Mouse (Mus musculus) liver (tissue): ENCODE measurements around the gene Arhgap8.

Experiments used
- DNase-seq: peaks from one replicate; pipeline ENCODE4 v3.0.0-alpha.2; 2020; ENCODE audit warnings: mixed read lengths

Arhgap8 gene

DNA sequence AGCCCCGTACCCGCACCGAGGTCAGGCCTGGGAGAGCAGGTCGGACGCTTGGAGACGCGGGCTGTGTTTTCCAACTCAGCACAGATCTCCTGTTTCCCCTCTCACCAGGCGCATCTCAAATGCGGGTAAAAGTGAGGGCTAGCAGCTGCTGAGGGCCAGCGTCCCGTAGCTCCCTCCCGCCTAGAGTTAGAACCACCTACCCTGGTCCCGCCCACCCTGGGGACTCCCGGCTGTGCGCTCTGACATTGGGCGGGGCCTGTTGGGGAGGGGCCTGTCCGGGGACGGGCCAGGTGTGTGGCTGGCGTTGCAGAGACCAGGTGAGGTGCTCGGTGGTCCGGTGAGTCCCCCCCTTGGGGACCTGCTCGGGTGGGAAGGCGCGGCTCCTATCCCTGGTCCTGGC lies at the start of gene Arhgap8:
TSS of gene Arhgap8 (plus strand) at position 262 of the 400 bp plus-strand sequence.
- DNase-seq: peak; percentile 55

GRCm38 (mm10) chr15:84670657-84671055 lies 49.2 kb upstream of the Arhgap8 start:
- DNase-seq: no peak

- DNase-seq: peak; percentile 59
These were observed 48.2 kb upstream of the Arhgap8 start for GRCm38 (mm10) chr15:84671401-84672307.

DNA sequence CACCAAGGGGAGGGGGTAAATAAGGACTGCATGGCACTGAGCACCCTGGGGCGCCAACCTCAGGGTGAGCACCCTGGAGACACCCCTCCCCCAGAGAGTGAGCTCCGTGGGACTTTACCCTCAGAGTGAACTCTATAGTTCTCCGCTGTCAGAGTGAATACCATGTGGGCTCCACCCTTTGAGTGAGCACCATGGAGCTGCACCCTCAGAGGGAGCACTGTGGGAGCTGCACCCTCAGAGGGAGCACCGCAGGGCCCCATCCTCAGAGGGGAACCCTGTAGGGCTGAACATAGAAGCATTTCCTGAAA lies 47.6 kb upstream of the Arhgap8 start:
- DNase-seq: no peak

DNA sequence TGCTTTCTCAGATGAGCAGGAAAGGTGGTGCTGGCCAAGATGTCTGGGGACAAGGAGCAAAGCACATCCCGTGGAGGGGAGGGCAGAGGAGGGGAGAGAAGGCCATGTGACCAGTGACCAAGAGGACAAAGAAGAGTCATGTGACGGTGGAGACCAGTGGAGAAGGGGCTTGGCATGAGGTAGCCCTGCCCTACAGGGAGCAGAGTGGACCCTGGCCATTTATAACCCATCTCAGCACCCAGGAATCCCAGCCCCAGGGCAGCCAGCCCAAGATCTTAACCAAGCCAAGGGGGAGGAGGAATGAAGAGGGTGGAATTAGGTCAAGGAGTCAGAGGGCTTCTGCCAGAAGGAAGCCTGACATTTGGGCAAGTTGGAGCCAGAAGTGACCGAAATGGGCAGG lies 47.2 kb upstream of the Arhgap8 start:
- no peak for DNase-seq

GRCm38 (mm10) chr15:84674329-84675067 lies 45.4 kb upstream of the Arhgap8 start:
- DNase-seq: no peak

DNA sequence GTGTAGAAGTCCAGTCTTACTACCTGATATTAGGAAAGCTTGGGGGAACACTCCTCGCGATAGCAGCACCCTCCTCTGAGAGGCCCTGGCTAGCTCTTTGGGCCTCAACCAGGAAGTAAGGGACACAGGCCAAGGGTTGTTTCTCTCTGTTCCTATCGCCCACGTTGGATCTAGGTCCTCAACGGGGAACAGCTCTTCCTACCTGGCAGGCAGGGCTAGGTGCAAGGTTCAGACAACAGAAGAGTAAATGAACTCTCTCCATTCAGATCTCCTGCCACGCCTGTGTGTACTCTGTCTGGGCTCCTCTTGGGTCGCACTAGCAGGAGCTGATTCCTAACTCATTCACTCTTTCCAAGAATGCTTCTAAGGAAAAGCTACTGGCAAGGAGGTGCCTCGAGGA lies 44.5 kb upstream of the Arhgap8 start:
- DNase-seq: no peak

DNA sequence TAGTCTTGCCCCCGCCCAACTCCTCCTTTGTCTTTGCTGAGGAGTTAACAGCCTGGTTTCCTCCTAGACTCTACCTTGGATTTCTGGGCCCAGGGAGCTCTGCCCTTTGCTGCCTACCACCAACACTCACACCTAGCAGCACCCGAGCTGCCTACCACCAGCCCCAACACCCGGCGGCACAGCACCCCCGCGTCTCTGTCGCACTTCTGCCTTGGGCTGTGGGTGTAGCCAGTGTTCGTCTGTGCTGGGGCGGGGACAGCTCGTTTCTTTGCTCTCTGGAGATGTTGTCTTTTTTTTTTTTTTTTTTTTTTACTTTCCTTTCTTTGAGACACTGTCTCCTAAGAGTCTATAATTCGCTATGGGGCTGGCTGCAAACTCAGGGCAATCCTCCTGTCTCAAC lies 41.9 kb upstream of the Arhgap8 start:
- no peak for DNase-seq

DNA sequence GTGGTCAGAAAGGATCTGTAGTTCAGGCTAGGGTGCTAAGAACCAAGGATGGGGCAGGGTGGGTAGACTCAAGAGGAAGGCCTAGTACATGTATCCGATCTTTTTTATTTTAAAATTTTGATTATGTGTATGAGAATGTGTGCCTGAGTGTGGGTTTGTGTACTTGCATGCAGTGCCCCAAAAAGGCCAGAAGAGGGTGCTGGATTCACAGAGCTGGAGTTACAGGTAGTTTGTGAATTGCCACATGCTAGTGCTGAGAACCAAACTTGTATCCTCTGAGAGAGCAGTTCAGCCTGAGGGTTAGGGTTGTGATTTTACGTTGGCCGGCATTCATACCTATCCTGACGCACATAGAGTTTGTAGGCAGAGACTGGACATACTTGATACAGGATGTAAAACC lies 40.8 kb upstream of the Arhgap8 start:
- no peak for DNase-seq

DNA sequence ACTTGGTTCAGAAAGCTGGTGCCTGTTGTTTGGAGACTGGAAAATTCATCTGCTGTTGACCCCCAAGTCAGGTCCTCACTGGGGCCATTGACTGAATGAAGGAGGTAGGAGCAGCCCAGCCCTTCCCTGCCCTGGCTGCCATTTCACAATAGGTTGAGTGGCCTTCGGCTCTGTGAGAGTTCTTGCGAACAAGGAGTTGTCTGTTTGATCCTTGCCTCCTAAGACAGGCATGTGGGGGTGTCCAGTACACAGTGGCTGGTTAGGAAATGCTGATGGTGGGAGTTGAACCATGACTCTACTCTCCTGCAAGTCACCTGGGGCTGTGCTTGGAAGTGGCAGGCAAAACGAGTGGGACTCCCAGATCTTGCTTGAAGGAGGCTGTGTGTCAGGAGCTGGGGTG lies 40.1 kb upstream of the Arhgap8 start:
- no peak for DNase-seq

DNA sequence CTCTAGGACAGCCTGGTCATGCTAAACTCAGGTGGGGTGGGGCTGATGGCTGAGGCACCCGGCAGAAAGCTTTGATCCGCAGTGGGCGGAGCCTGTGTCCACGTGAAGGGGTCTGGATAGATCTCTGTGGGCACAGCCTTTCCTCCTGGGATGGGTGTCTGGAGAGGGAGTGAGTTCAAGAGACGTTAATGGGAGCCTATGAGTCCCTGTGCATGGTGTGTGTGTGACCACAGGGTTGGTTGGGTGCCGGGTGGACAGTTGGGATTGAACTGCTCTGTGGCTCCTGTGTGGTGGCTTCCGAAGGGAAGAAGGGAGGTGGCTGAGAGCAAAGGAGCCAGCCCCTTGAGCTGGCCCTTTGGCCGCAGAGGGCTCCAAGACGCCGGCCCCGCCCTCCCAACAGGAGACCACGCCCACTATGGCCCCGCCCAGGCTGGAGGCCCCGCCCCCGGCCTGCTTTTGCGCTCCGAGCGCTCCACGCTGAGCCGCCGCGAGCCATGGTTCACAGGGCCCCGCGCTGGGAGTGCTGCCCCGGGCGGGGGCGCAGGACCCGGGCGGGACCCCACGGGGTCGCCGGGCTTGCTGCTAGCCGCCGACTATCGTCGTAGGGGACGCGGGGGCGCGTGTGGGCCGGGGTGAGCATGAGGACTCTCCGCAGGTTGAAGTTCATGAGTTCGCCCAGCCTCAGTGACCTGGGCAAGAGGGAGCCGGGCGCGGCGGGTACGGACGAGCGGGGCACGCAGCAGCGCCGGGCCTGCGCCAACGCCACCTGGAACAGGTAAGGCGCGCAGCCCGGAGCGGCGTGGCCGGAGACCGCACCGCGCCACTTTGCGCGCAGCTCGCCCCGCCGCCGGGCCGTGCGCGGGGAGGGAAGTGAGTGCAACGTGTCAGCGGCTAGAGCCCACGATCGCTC lies 39.1 kb upstream of the Arhgap8 start:
- peak; percentile 84 for DNase-seq

DNA sequence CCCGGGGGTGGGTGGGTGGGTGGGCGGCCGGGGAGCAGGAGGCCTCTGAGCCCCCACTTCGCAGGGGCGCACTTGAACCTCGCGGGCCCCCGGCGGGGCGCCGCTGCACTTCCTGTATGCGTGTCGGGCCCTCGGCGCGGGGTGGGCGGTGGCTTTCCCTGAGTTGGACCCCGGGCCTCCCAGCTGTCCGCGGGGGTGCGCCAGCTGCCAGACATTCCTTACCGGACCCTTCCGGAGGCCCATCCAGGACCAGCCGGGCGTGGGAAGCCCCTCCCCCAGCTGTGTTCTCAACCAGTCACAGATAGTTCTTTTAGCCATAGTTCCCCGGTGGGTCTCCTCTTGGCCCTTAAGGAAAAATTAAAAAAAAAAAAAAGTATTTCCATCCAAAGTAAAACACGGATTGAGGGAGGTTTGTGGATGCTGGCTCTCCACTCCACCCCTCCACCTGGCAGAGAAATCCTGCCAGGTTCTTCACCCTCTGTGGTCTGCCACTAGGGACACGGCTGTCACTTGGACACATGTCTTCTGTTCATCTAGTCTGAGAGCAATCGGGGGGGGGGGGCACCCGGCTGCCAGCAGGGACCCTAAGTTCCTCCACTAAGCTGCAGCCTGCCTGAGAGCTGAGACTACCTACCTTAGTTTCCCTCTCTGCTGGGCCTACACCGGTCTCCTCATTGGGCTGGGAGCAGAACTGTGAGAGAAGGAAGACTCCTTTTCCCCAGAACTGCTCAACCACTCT lies 38.2 kb upstream of the Arhgap8 start:
- peak; percentile 71 for DNase-seq

- DNase-seq: no peak
These were observed 37.6 kb upstream of the Arhgap8 start for GRCm38 (mm10) chr15:84682206-84682605.

DNA sequence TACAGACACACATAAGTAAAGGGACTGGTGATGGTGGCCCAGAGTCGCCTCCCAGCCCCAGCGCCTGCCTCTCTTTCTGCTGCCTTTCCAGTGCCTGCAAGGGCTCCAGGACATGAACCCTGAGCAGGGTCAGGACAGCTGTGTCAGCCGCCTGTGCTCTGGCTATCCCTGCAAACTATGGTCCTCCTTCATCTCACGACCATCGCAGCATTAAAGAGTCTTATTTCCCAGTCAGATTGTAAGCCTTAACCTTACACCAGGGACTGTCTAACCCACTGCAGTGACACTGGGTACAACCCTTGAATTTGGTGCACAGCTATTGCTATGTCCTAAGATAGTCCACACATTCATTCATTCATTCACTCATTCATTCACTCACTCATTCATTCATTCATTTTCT lies 37.0 kb upstream of the Arhgap8 start:
- DNase-seq: no peak

GRCm38 (mm10) chr15:84684520-84684919 lies 35.3 kb upstream of the Arhgap8 start:
- DNase-seq: no peak

DNA sequence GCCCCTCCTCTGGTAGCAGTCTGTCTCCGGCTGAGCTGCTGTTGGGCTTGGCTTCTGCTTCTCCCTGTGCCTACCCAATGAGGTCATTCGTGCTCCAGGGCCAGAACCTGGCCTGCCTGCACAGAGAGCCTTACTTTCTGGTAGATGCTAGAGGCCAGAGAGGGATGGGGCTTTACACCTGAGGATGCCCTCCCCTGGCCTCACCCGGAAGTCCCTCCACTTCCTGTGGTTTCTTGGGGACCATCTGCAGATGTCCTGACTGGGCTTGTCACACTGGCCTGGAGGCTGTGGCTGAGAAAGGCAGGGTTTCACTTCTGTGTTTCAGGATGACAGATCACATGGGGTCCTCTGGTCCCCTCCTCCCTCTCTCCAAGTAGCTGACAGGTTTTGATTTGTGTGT lies 34.4 kb upstream of the Arhgap8 start:
- DNase-seq: peak; percentile 22

DNA sequence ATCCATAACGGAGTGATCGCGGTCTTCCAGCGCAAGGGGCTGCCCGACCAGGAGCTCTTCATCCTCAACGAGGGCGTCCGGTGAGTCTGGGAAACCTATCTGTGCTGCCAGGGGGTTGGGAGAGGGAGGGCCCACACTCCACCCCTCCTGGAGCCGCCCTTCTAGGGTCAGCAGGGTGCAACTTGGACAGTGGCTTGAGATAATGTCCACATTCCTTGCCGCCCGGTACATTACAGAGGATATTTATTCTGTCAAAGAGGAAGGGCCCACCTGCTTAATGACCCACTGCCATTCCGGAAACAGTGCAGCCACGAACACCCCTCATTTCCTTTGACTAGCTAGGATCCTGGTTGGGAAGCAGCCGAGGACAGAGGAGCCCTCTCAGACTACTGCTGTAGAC lies 31.9 kb upstream of the Arhgap8 start:
- no peak for DNase-seq

DNA sequence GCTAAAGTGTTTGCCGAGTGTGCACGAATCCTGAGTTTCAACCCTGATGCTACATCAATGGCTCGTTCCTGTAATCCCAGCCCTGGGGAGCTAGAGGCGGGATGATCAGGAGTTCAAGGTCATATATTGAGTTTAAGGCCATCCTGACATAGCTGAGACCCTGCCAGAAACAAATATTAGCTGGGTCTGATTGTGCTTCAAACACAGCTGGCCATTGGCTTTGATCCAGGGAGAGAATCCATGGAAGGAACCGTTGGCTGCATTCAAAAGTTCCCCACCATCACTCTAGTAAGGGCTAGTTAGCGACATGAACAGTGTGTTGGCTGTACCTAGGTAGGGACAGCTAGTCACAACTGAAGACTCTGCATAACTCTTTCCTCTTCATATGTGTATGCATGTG lies 30.5 kb upstream of the Arhgap8 start:
- no peak for DNase-seq

GRCm38 (mm10) chr15:84691513-84691912 lies 28.3 kb upstream of the Arhgap8 start:
- no peak for DNase-seq

DNA sequence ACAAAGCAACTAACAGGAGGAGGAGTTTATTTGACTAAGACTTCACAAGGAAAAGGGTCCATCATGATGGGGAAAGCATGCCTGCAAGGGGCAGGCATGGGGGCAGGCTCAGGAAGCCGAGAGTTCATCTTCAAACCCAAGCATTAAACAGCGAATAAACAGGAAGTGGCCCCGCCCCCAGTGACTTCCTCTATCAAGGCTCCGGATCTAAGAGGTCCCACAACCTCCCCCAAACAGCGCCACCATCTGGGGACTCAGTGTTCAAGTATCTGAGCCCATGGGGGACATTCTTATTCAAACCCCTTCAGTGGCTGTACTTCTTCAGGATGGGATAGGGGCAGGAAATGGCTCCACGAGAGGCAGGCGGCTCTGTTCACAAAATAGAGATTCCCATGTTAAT lies 27.2 kb upstream of the Arhgap8 start:
- no peak for DNase-seq

DNA sequence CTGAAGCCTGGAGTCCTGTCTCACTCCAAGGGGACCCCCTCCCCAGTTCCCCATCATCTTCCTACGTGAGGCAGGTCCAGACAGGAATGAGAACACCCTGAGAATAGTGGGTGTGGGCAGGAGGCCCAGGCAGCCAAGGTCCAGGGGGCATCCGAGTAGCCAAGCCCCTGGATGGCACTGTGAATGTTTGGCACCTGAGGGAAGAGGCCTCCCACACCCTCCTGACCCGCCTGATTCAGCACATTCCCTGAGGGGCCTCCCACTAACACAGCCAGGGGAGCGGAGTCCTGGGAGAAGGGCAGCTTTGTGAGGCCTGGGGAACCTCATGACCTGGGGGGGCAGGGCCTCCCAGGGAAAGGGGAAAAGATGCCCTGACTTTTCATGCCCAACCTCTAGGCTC lies 23.8 kb upstream of the Arhgap8 start:
- DNase-seq: peak; percentile 2

GRCm38 (mm10) chr15:84697611-84698011 lies 22.2 kb upstream of the Arhgap8 start:
- no peak for DNase-seq

DNA sequence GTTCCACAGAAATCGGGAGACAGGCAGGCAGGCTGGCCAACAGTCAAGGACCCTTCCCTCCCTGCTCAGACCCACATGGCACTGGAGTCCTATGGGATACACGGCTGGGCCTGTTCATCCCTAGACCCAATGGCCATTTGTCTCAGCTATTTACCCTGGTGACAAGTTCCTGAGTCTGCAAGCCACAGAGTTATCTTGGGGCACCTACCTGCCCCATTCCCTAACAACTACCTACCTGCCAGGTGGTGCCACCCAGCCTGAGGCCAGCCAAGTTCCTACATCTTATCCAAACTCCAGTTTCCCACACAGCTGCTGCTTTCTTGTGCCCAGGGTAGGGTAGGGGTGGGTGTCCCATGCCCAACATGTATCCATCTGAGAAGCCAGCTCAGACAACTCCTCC lies 21.7 kb upstream of the Arhgap8 start:
- DNase-seq: no peak
